Mouse (Mus musculus): ENCODE measurements around the gene Otulin.

- no peak for TF ChIP-seq CTCF (IDR thresholded peaks at IDR 0.05; ENCODE audit: borderline replicate concordance, control insufficient read depth, extremely low read depth, insufficient read depth, low read length, poor library complexity)
- TF ChIP-seq POLR2A (IDR thresholded peaks at IDR 0.05; ENCODE audit: control insufficient read depth, extremely low read depth, insufficient read depth, low read length, poor library complexity): no peak
Measured at GRCm38 (mm10) chr15:27617227-27617626, 13.3 kb downstream of the Otulin start.
